Mouse (Mus musculus) naive thymus-derived CD4-positive, alpha-beta T cell, adult 2 months (primary cell): ENCODE results near the gene Itga4.
A peak's percentile ranks its signal among the peaks of the same experiment; 100 is the strongest.

Experiments used
- DNase-seq: peaks from one replicate; pipeline ENCODE4 v3.0.0-alpha.2; 2011; ENCODE audit warnings: low read depth

The Itga4 gene

GRCm38 (mm10) chr2:79255192-79256000 lies at the start of gene Itga4:
Gene Itga4 (plus strand): TSS chr2:79255426.
- DNase-seq: peak; percentile 93

GRCm38 (mm10) chr2:79206191-79206755 lies 49.0 kb upstream of the Itga4 start:
- DNase-seq: no peak

DNA sequence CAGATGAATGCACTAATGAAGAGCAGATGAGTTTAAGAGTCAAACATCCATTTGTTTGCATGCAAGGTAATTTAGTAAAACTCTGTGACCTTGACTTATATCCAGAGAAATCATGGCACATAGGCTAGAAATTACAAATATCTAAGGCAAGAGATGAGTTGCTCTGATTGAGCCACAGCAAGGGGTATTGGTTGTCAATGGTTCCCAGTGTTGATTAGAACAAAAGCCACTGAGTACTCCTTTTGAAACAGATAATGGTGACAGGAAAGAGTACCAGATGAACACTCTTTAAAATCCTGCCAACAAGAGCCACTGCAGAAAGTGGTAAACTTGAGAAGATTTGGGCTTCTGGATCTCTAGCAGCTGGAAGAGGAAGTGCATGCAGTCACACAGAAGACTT lies 40.2 kb upstream of the Itga4 start:
- DNase-seq: no peak

DNA sequence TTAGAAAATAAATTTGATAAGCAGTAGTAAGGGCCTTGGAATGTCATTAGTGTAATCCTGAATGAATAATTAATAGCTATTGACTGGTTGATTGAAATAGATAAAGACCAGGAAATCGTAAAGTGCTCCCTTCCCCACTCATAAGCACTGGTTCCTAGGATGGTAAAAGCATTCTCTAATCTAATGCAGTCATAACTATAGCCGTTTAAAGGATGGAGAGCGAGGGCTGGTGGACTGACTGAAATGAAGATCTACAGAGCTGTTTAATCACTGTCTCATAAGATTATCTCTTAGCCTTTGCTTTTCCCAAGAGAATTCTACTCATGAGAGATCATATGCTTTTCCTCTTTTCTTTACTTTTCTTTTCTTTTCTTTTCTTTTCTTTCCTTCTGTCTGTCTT lies 39.7 kb upstream of the Itga4 start:
- DNase-seq: no peak

- DNase-seq: no peak
Observed at GRCm38 (mm10) chr2:79224714-79225426, 30.4 kb upstream of the Itga4 start.

GRCm38 (mm10) chr2:79227805-79228241 lies 27.4 kb upstream of the Itga4 start:
- peak; percentile 51 for DNase-seq

DNA sequence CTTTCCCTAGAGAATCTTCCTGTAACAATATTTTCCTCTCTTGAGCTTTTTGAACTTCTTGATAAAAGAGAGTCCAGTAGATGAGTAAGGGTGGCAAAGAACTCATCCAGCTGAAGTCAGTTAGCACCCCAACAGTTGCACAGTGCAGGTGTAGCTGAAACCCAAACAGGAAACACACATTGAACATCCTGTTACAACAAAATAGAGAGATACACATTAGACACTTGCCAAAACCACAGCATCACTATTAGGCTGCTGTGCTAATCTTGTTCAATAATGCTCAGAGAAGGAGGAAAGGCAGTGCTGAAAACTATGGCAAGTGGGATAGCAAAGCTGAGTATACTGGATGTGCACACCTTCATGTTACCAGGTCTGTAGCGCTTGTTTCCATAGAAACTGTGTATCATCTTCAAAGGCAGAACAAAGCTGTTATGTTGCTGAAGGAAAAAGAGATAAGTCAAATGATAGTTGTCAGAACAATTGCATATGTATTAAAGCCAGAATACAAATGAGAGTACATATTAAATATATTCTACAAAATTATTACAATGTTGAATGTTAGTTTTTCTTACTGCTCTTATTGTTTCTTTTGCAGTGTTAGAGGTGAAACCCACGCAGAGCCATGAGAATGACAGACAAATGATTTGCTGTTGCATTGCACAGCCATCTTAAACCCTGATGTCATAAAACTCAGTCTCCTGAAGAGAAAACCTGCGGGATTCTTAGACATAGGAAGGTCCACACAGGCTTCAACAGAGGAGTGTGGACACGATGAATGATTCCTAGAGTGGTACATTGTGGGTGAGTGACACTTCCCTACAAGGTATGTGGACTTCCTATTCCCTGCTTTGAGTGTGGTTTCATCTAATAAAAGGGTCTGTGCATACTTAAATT lies 23.9 kb upstream of the Itga4 start:
- peak; percentile 73 for DNase-seq

- DNase-seq: no peak
Observed at GRCm38 (mm10) chr2:79235767-79236487, 19.3 kb upstream of the Itga4 start.

GRCm38 (mm10) chr2:79237216-79237615 lies 18.0 kb upstream of the Itga4 start:
- peak; percentile 27 for DNase-seq

GRCm38 (mm10) chr2:79244276-79244675 lies 10.9 kb upstream of the Itga4 start:
- DNase-seq: no peak

- DNase-seq: no peak
Observed at GRCm38 (mm10) chr2:79244743-79245142, 10.5 kb upstream of the Itga4 start.

DNA sequence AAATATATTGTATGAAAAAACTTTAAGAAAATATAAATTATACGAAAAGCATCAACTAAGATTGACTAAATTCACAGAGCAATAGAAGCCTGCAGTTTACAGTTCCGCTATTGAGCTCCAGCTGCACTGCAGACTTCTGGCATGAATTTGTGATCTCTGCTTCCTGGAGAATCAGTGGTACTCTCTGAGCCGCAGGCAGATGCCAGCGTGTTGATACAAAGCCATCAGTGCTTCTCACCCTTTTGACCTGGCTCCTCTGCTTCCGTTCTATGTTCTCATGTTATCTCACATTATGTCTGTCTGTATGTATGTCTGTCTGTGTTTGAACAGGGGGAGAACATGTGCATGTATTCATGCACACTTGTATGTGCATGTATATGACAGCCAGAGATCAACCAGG lies 6.9 kb upstream of the Itga4 start:
- DNase-seq: peak; percentile 70

GRCm38 (mm10) chr2:79250510-79250909 lies 4.7 kb upstream of the Itga4 start:
- no peak for DNase-seq

DNA sequence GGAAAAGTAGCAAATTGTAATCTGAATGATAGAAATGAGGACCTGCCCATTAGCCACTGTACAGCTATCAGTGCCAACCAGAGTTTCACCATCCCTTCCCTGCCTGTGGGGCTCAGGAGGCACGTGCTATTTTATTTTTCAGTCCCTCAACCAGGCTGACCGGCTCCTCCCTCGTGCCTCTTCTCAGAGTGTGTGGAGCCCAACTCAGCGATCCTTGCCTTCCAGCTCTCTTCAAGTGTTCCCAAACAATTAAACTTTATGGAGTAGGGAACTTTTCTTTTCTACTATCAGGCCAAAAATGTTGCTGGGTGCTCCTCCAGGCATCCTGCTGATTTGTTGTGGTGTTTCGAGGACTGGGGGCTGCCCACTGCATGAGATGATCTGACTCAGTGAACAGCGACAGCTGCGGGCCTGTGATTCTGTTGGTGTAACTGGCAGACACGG lies 1.4 kb upstream of the Itga4 start:
- DNase-seq: no peak

GRCm38 (mm10) chr2:79254588-79255191 lies 536 bp upstream of the Itga4 start:
- peak; percentile 83 for DNase-seq

GRCm38 (mm10) chr2:79256001-79256339 lies 744 bp downstream of the Itga4 start:
- DNase-seq: no peak

GRCm38 (mm10) chr2:79256376-79256775 lies 1.1 kb downstream of the Itga4 start:
- DNase-seq: no peak

GRCm38 (mm10) chr2:79256880-79257279 lies 1.7 kb downstream of the Itga4 start:
- DNase-seq: peak; percentile 49

DNA sequence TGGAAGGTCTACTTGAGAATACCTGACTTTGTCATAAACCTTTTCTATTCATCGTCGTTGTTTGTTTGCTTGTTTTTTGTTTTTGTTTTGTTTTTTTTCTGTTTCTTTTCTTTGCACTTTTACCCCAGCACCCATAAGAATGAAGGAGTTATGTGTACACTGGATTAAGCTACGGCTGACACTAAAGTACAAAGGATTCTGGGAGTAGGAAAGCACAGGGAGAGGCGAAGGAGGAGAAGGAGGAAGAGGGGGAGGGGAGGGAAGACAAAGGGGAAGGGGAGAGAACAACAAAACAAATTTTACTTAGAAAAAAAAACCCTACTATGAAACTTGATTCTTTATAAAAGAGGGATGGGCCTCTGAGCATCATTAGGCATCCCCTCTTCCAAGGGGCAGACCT lies 2.2 kb downstream of the Itga4 start:
- DNase-seq: no peak

DNA sequence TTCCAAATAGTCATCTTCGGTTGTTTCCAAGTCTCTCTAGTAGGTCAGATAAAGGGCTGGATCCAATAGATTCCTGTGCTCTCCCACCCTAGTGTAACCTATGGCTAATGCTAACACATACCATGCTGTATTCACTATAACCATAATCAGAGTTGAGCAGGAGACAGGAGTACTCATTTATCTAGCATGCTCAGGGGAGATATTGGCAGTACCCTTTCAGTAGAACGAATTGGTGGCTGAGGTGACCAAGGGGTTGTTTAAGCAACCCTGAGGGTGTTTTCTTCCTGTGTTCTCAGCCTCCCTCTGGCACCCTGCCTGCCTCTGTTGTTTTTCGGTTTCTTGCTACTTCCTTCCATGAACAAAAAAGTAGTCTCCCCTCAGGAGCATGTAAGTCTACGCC lies 4.1 kb downstream of the Itga4 start:
- DNase-seq: no peak

- DNase-seq: peak; percentile 92
Observed at GRCm38 (mm10) chr2:79265665-79266064, 10.4 kb downstream of the Itga4 start.
